Mouse (Mus musculus) hindbrain, embryonic 14.5 days (tissue): ENCODE data around the gene Zc2hc1c. TPM values are rescaled to one million over a fixed set of nuclear protein-coding genes. Genes with fewer than 3 reads are reported as not detected.

ENCODE experiments used
- ATAC-seq: fragments of 200-750 bp; cut with Nextera tagmentation; 2 replicates; pipeline ENCODE4 v1.8.0; 2017; ENCODE audit warnings: moderate number of reproducible peaks, mild to moderate bottlenecking, moderate TSS enrichment, moderate library complexity; ENCODE audit not compliant: low FRiP score
- DNase-seq: peaks from one replicate; pipeline ENCODE4 v3.0.0-alpha.2; 2015; ENCODE audit warnings: low spot score
- H3K27ac ChIP-seq: fragments of 300-500 bp; sonication (generic); 2 replicates; pipeline ENCODE4 v1.5.1; 2014; ENCODE audit warnings: mild to moderate bottlenecking, moderate library complexity
- H3K27me3 ChIP-seq: fragments of 300-500 bp; sonication (generic); 2 replicates; pipeline ENCODE4 v1.6.1; 2014; ENCODE audit warnings: mild to moderate bottlenecking, low read length, mixed read lengths; ENCODE audit not compliant: control insufficient read depth, insufficient read depth
- H3K36me3 ChIP-seq: fragments of 300-500 bp; sonication (generic); replicated peaks from 2 replicates; pipeline ENCODE4 v1.6.1; 2014; ENCODE audit not compliant: control insufficient read depth, insufficient read depth
- H3K4me1 ChIP-seq: fragments of 300-500 bp; sonication (generic); replicated peaks from 2 replicates; pipeline ENCODE4 v1.6.1; 2014; ENCODE audit warnings: antibody characterized with exemption, low read length, mixed read lengths; ENCODE audit not compliant: control insufficient read depth, insufficient read depth
- H3K4me2 ChIP-seq: fragments of 300-500 bp; sonication (generic); replicated peaks from 2 replicates; pipeline ENCODE4 v1.6.1; 2014; ENCODE audit warnings: mild to moderate bottlenecking, moderate library complexity
- H3K4me3 ChIP-seq: fragments of 300-500 bp; sonication (generic); replicated peaks from 2 replicates; pipeline ENCODE4 v1.5.1; 2014; ENCODE audit warnings: mild to moderate bottlenecking, low read length
- H3K9ac ChIP-seq: fragments of 300-500 bp; sonication (generic); 2 replicates; pipeline ENCODE4 v1.6.1; 2014
- H3K9me3 ChIP-seq: fragments of 300-500 bp; sonication (generic); 2 replicates; pipeline ENCODE4 v1.6.1; 2016; ENCODE audit warnings: low read length; ENCODE audit not compliant: control insufficient read depth
- WGBS: fragments of 180-500 bp; shearing (Covaris S2); extraction: QIAGEN DNeasy Blood & Tissue Kit; methylation state at CpG from one replicate; pipeline ENCODE4 v1.1.7; 2014; 5-methylcytosine and 5-hydroxymethylcytosine counted together
- polyA plus RNA-seq: library from polyadenylated mRNA; unstranded; fragments of >200 nt; fragmentation: Nextera tagmentation; extraction: Ambion mirVana; gene quantifications from 2 replicates; pipeline ENCODE4 v1.2.1, GENCODE M21; 2014

Gene Zc2hc1c
- polyA plus RNA-seq, 1 experiment from 2014 or later = 1.9 TPM

DNA sequence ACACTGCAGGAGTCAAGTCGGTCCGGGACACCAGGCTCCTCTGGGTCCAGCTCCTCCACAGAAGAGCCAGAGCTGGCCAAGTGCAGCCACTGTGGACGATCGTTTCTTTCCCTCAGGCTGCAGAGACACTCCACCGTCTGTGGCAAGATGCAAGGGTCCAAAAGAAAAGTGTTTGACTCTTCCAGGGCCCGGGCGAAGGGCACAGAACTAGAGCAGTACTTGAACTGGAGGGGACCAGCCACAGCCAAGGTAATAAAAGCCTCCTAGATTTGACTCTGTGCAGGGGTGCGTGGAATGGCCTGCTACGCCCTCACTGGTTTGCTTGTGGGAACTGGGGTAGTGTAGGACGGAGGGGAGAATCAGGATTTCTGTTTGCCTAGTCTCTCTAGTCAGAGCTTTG lies 2.2 kb downstream of the Zc2hc1c start:
- ATAC-seq (no peak), DNase-seq (no peak)
- H3K27me3 ChIP-seq = no peaks in the 10 kb centered on the region
- no peaks in the 10 kb centered on the region for H3K36me3 ChIP-seq
- H3K4me1 ChIP-seq = peaks cover 5% of the 10 kb centered on the region
- peak overlapping the region; percentile 15; the same call in 1 of the 2 replicates for H3K4me2 ChIP-seq
- H3K27ac ChIP-seq = no peak overlapping the region
- peaks cover 15% of the 10 kb centered on the region; the same call in 1 of the 2 replicates for H3K9me3 ChIP-seq
- H3K9ac ChIP-seq = no peak overlapping the region
- 85% methylated on average over 10 of the region's 10 CpGs for WGBS
- no peak overlapping the region for H3K4me3 ChIP-seq

DNA sequence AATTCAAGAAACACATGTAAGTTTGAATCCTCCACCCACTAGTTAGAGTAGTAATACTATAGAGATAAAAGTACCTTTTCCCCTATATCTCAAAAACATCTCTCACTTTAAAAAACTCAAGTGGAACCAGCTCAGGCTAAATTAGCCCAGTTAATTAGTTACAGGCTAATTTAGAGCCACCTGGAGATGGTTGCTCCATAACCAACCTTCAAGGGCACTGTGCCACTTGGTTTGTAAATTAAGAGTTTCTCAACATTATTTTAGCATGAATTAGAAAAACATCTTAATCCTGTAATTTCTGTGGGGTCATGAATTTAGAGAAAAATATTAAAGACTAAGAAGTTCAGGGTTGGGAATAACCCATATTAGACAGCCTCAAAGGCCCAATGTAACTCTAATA lies 3.1 kb downstream of the Zc2hc1c start:
- Histone ChIP-seq H3K9ac (no peak overlapping the region), H3K27me3 (no peaks in the 10 kb centered on the region), H3K36me3 (no peaks in the 10 kb centered on the region), H3K9me3 (peaks cover 15% of the 10 kb centered on the region; the same call in 1 of the 2 replicates), H3K27ac (no peak overlapping the region), H3K4me1 (peaks cover 5% of the 10 kb centered on the region), H3K4me2 (no peak overlapping the region), H3K4me3 (no peak overlapping the region)
- ATAC-seq (no peak), DNase-seq (no peak)

DNA sequence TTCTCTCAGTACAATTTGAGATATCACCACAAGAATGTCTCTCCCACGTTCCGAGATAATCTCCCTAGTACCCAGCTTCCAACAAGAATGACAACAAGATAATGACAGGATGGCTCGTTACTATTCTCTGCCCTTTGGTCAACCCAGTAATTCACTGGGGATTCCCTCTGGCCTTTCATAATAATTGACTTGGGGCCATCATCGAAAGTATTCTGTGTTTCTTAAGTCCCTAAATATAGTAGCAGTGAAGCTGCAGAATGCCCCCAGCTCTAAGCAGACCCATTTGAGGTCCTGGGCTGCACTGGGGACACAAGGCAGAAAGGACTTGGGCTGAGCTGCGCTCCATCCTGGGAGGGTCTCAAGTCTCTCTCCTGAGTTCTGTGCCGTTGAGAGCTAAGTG lies 3.9 kb downstream of the Zc2hc1c start:
- no peak for DNase-seq
- Histone ChIP-seq H3K27me3 (no peaks in the 10 kb centered on the region), H3K9ac (no peak overlapping the region), H3K27ac (no peak overlapping the region), H3K4me1 (peaks cover 5% of the 10 kb centered on the region), H3K4me3 (no peak overlapping the region), H3K36me3 (no peaks in the 10 kb centered on the region), H3K9me3 (peaks cover 15% of the 10 kb centered on the region; the same call in 1 of the 2 replicates), H3K4me2 (no peak overlapping the region)
- no peak for ATAC-seq
- WGBS = 81% methylated on average over 6 of the region's 6 CpGs

DNA sequence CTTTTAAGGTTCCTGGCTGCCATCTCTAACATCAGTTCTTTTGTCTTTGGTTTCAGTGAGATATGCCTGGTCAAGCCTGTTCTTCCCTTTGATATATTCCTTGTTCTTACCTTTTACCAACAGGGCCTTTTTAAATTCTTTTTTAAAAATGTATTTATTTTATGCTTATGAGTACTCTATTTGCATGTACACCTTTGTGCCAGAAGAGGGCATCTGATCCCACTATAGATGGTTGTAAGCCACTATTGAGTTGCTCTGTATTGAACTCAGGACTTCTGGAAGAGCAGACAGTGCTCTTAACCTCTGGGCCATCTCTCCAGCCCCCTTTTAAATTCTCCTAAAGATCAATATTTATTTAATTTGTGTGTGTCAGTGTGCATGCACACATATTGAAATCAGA lies 4.5 kb downstream of the Zc2hc1c start:
- Histone ChIP-seq H3K4me1 (peaks cover 5% of the 10 kb centered on the region), H3K36me3 (0 out of 2 replicates have a peak, but pooled peaks cover 3% of the 10 kb centered on the region), H3K27me3 (no peaks in the 10 kb centered on the region), H3K9ac (no peak overlapping the region), H3K9me3 (peaks cover 15% of the 10 kb centered on the region; the same call in 1 of the 2 replicates), H3K4me2 (no peak overlapping the region), H3K27ac (no peak overlapping the region), H3K4me3 (no peak overlapping the region)
- DNase-seq (no peak), ATAC-seq (no peak)

DNA sequence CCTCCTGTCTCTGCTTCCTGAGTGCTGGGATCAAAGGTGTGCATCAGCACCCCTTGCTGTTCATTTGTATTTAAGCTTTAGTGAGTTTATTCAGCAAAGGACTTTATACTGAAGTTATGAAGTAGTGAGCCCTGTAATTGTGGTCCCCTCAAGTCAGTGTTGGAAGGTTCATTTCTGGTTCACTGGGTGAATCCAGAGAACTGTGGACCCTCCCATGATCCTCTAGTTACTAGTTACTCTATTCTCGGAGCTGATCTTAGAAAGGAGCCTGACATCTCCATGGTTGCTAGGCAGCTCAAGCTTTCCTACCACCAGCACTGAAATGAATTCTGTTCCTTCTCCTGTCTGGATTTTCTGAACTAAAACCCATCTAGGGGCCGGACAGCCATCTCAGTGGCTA lies 7.1 kb downstream of the Zc2hc1c start:
- ATAC-seq (no peak), DNase-seq (no peak)
- Histone ChIP-seq H3K9ac (no peak overlapping the region), H3K36me3 (peaks cover 27% of the 10 kb centered on the region), H3K27ac (no peak overlapping the region), H3K4me1 (no peaks in the 10 kb centered on the region), H3K4me2 (no peak overlapping the region), H3K4me3 (no peak overlapping the region), H3K9me3 (peaks cover 15% of the 10 kb centered on the region; the same call in 1 of the 2 replicates), H3K27me3 (no peaks in the 10 kb centered on the region)
- 86% methylated on average over 2 of the region's 2 CpGs for WGBS

DNA sequence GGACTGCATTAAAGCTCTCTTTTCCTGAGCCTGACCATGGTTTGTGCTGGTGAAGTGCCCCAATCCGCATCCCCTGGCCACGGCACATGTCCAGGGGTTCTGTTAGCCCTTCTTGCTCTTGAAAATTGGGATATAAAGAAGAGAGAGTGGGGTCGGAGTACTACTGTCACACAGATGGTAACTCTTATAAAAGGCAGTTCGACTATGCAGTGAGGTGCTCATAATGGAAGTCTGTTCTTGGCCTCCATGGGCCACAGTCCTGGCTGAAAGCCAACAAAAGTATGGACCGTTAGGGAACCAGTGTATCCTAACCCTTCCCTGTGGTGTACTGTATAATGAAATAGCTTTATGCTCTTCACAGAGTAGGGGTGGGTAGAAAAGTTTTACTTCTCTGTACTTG lies 8.5 kb downstream of the Zc2hc1c start:
- peaks cover 15% of the 10 kb centered on the region; the same call in 1 of the 2 replicates for H3K9me3 ChIP-seq
- H3K9ac ChIP-seq = no peak overlapping the region
- H3K27me3 ChIP-seq = no peaks in the 10 kb centered on the region
- H3K4me1 ChIP-seq = no peaks in the 10 kb centered on the region
- no peak overlapping the region for H3K4me3 ChIP-seq
- no peak for ATAC-seq
- peaks cover 41% of the 10 kb centered on the region for H3K36me3 ChIP-seq
- WGBS = 85% methylated on average over 5 of the region's 5 CpGs
- no peak overlapping the region for H3K4me2 ChIP-seq
- no peak overlapping the region for H3K27ac ChIP-seq
- DNase-seq = no peak

DNA sequence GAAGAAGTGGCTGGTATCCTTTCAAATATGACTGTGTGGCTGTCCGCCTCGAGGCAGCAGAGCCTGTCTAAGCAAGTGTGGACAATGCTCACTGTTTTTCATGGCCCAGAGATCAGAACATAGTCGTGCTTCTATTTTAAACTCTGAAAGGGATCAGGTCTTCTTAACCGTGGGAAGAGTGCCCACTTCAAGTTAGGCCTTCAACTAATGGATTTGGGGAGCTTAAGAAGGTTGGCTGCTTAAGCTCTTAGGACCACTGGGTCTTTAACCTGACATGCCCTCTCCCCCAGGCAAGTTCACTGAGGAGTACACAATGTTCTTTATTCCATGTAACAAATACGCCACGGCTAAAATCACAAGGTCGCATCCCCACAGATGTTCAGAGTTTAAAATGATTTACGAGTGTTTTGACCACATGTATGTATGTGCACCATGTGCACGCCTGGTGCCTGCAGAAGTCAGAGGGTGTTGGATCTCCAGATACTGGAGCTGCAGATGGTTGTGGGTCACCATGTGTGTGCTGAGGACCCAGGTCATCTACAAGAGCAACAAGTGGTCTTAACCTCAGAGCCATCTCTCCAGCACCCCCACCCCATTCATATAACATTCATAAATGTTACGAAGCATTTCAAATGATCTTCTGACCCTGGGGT lies 9.1 kb downstream of the Zc2hc1c start:
- Histone ChIP-seq H3K27me3 (no peaks in the 10 kb centered on the region), H3K4me3 (no peak overlapping the region), H3K4me2 (no peak overlapping the region), H3K36me3 (peaks cover 46% of the 10 kb centered on the region), H3K27ac (no peak overlapping the region), H3K9ac (no peak overlapping the region), H3K9me3 (peaks cover 15% of the 10 kb centered on the region; the same call in 1 of the 2 replicates), H3K4me1 (no peaks in the 10 kb centered on the region)
- no peak for DNase-seq
- 85% methylated on average over 10 of the region's 10 CpGs for WGBS
- no peak for ATAC-seq

DNA sequence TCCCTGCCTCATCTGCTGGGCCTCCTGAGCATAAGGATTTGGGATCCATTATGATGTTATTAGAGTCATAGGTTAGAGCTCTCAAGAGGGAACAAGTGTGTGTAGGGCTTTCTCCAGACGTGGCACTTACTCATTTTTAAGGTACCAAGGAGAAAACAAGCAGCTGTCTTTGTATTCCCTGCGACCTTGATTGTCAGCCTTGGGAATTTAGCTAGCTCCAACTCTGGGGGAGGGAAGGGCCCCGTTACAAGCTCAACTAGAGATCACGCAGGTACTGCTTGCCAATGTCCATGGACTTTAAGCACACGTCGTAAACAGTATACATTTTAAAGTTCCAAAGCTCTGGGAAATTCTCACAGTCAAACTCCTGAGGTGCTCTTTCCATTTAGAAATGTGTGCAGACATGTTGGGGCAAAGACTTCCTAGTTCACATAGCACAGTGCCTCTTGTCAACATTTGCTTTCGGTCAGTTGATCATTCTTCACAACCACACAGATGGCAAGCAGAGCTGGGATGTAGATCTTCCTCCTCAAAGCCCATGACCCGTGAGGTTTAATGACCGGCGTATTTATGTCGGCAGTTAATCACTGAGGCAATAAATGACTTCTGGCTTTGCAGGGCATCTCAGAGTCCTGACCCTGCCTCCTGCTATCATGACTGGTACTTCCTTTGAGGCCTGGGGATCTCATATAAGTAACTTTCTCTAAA lies 9.9 kb downstream of the Zc2hc1c start:
- no peak overlapping the region for H3K9ac ChIP-seq
- peaks cover 15% of the 10 kb centered on the region; the same call in 1 of the 2 replicates for H3K9me3 ChIP-seq
- H3K4me3 ChIP-seq = no peak overlapping the region
- ATAC-seq = no peak
- no peak overlapping the region for H3K27ac ChIP-seq
- H3K36me3 ChIP-seq = peaks cover 53% of the 10 kb centered on the region
- no peaks in the 10 kb centered on the region for H3K27me3 ChIP-seq
- WGBS = 82% methylated on average over 11 of the region's 11 CpGs
- no peaks in the 10 kb centered on the region for H3K4me1 ChIP-seq
- no peak for DNase-seq
- H3K4me2 ChIP-seq = no peak overlapping the region

DNA sequence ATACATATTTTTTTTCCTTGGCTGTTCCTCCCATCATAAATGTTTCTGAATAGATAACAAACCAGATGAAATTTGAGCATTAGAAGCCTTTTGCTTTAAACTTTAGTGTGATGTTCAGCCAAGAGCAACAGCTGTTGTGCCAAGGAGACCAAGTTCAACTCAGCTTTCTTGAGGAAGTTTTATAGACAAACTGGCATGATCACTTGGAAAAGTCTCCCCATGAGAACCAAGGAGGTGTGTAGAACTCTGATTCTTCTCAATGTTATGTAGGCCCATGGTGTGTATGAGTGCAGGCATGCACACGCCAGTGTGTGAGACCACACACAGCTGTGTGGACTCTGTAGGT lies 10.4 kb downstream of the Zc2hc1c start:
- no peak overlapping the region for H3K4me3 ChIP-seq
- H3K9ac ChIP-seq = no peak overlapping the region
- no peak overlapping the region for H3K4me2 ChIP-seq
- ATAC-seq = no peak
- H3K4me1 ChIP-seq = no peaks in the 10 kb centered on the region
- no peaks in the 10 kb centered on the region for H3K27me3 ChIP-seq
- H3K9me3 ChIP-seq = peaks cover 13% of the 10 kb centered on the region; the same call in 1 of the 2 replicates
- DNase-seq = no peak
- WGBS = 88% methylated on average over 1 of the region's 1 CpGs
- peaks cover 59% of the 10 kb centered on the region for H3K36me3 ChIP-seq
- no peak overlapping the region for H3K27ac ChIP-seq
